Mouse (Mus musculus) limb, embryonic 11.5 days (tissue): ENCODE data around the gene Slc35c1. TPM values are rescaled to one million over a fixed set of nuclear protein-coding genes. Genes with fewer than 3 reads are reported as not detected.
"Not testable (repeated sequence)": the region's sequence is repeated elsewhere in the genome, so short reads cannot be mapped to it uniquely, and the experiment has no call there.

Experiments
- ATAC-seq: fragments of 200-750 bp; cut with Nextera tagmentation; 2 replicates; pipeline ENCODE4 v1.8.0; 2017; ENCODE audit warnings: low read depth; ENCODE audit not compliant: insufficient number of reproducible peaks, low FRiP score, low TSS enrichment
- DNase-seq: peaks from one replicate; pipeline ENCODE4 v3.0.0-alpha.2; 2015; ENCODE audit warnings: low spot score
- H3K27ac ChIP-seq: fragments of 300-500 bp; sonication (generic); replicated peaks from 2 replicates; pipeline ENCODE4 v1.5.1; 2014; ENCODE audit warnings: low read depth, mild to moderate bottlenecking, low read length
- H3K27me3 ChIP-seq: fragments of 300-500 bp; sonication (generic); 2 replicates; pipeline ENCODE4 v1.6.1; 2014; ENCODE audit warnings: mild to moderate bottlenecking, low read length, mixed read lengths; ENCODE audit not compliant: control insufficient read depth, insufficient read depth
- H3K36me3 ChIP-seq: fragments of 300-500 bp; sonication (generic); 2 replicates; pipeline ENCODE4 v1.6.1; 2014; ENCODE audit warnings: mild to moderate bottlenecking, low read length, moderate library complexity, mixed read lengths; ENCODE audit not compliant: control insufficient read depth, insufficient read depth
- H3K4me1 ChIP-seq: fragments of 300-500 bp; sonication (generic); 2 replicates; pipeline ENCODE4 v1.6.1; 2014; ENCODE audit warnings: low read length, mixed read lengths; ENCODE audit not compliant: control insufficient read depth, insufficient read depth
- H3K4me2 ChIP-seq: fragments of 300-500 bp; sonication (generic); 2 replicates; pipeline ENCODE4 v1.6.1; 2014; ENCODE audit warnings: low read depth, mild to moderate bottlenecking, moderate library complexity; ENCODE audit not compliant: severe bottlenecking
- H3K4me3 ChIP-seq: fragments of 300-500 bp; sonication (generic); 2 replicates; pipeline ENCODE4 v1.5.1; 2014; ENCODE audit warnings: low read depth, low read length
- H3K9ac ChIP-seq: fragments of 300-500 bp; sonication (generic); 2 replicates; pipeline ENCODE4 v1.6.1; 2014; ENCODE audit warnings: mild to moderate bottlenecking, low read length
- H3K9me3 ChIP-seq: fragments of 300-500 bp; sonication (generic); 2 replicates; pipeline ENCODE4 v1.6.1; 2016; ENCODE audit warnings: low read length; ENCODE audit not compliant: control insufficient read depth
- WGBS: fragments of 180-500 bp; shearing (Covaris S2); extraction: QIAGEN DNeasy Blood & Tissue Kit; methylation state at CpG from one replicate; pipeline ENCODE4 v1.1.7; 2014; 5-methylcytosine and 5-hydroxymethylcytosine counted together
- polyA plus RNA-seq: library from polyadenylated mRNA; unstranded; fragments of >200 nt; fragmentation: Nextera tagmentation; extraction: Ambion mirVana; gene quantifications from 2 replicates; pipeline ENCODE4 v1.2.1, GENCODE M21; 2014

The Slc35c1 gene
- polyA plus RNA-seq, 1 experiment from 2014 or later: 8.2 TPM

DNA sequence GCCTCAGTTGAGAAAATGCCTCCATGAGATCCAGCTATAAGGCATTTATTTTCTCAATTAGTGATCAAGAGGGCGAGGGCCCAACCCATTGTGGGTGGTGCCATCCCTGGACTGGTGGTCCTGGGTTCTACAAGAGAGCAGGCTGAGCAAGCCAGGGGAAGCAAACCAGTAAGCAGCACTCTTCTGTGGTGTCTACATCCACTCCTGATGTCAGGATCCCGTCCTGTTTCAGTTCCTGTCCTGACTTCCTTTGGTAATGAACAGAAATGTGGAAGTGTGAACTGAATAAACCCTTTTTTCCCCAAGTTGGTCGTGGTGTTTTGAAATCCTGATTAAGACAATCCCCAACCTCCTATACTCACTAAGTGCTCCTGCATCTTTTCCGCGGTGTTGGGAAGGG, 23.2 kb upstream of the Slc35c1 start:
- H3K27ac ChIP-seq: no peak overlapping the region
- no peak for DNase-seq

DNA sequence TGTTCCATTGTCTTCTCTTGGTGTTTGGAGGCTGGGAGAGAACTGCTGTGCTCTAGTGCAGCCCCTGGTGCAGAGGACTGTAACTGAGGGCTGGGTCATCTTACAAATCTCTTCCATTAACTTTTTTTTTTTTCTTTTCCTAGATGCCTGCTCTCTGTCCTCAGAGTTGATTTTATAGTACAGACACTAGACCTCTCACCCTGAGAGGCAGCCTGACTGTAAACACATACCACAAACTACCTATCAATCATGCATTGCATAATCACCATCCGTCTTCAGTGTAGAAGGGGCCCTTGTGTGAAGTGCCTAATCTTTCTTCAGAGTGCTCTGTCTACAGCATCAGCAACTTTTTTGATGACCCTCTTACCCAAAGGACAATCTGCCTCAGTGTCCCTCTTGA, 22.2 kb upstream of the Slc35c1 start:
- 0 out of 2 replicates have a peak, but pooled peaks cover 3% of the 10 kb centered on the region for H3K4me1 ChIP-seq
- H3K4me2 ChIP-seq: no peak overlapping the region
- 31% methylated on average over 1 of the region's 1 CpGs for WGBS
- no peaks in the 10 kb centered on the region for H3K9me3 ChIP-seq
- H3K36me3 ChIP-seq: no peaks in the 10 kb centered on the region
- DNase-seq: no peak
- H3K27ac ChIP-seq: no peak overlapping the region
- ATAC-seq: no peak
- no peak overlapping the region for H3K9ac ChIP-seq
- H3K4me3 ChIP-seq: no peak overlapping the region
- peaks cover 28% of the 10 kb centered on the region for H3K27me3 ChIP-seq

More for the DNA sequence above, 23.2 kb upstream of the Slc35c1 start:
- Histone ChIP-seq H3K9ac (no peak overlapping the region), H3K4me2 (no peak overlapping the region), H3K4me1 (0 out of 2 replicates have a peak, but pooled peaks cover 3% of the 10 kb centered on the region), H3K4me3 (no peak overlapping the region), H3K9me3 (no peaks in the 10 kb centered on the region), H3K27me3 (peaks cover 28% of the 10 kb centered on the region), H3K36me3 (no peaks in the 10 kb centered on the region)
- no peak for ATAC-seq
- WGBS: 45% methylated on average over 5 of the region's 5 CpGs

DNA sequence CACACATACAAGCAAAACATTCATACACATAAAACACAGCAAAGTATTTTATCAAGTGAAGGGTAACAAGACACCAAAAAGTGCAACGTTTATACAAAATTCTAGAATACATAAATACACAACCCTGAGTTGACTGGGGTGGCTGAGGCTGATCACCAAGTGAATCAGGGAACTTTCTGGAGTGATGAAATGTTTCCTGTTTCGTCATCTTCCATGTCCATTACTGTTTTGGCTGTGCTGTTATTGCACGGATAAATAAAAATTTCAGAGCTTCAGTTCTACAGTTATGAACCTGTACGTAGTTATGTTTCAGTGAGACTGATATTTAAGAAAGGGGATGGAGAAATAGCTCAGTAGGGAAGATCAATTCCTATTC, 18.0 kb upstream of the Slc35c1 start:
- H3K4me1 ChIP-seq: no peaks in the 10 kb centered on the region

DNA sequence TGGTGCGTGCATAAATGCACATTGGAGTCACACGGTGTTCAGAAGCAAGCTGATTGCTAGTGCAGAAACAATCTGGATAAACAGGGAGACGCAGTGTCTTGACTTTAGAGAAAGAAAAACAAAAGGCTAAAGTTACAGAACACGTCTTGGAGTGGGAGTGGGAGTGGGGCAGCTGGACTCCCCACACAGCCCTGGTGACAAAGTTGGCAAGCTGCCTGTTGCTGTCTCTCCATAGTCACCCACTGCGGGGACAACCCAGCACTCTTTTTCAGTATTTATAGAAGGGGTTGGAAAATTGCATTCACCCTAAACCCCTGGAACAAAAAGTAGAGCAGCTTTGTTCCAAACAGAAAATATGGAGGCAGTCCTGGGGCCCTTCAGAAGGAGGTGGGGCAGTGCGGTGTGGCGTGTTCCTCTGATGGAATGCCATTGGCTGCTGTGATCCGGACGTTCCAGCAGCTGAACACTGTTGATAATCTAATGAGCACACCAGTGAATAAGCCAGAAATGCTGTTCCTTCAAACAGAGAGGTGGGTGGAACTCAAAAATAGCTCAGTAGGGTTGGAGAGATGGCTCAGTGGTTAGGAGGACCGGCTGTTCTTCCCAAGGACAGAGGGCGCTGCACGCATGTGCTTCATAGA, 17.5 kb upstream of the Slc35c1 start:
- Histone ChIP-seq H3K9me3 (no peaks in the 10 kb centered on the region), H3K4me3 (no peak overlapping the region), H3K4me1 (no peaks in the 10 kb centered on the region), H3K27ac (no peak overlapping the region), H3K36me3 (no peaks in the 10 kb centered on the region), H3K9ac (no peak overlapping the region), H3K27me3 (no peaks in the 10 kb centered on the region), H3K4me2 (no peak overlapping the region)
- ATAC-seq (no peak), DNase-seq (no peak)
- WGBS: 88% methylated on average over 12 of the region's 12 CpGs

More for the DNA sequence above, 18.0 kb upstream of the Slc35c1 start:
- no peaks in the 10 kb centered on the region for H3K36me3 ChIP-seq
- H3K4me3 ChIP-seq: no peak overlapping the region
- DNase-seq (no peak), ATAC-seq (no peak)
- no peak overlapping the region for H3K4me2 ChIP-seq
- no peak overlapping the region for H3K27ac ChIP-seq
- peaks cover 2% of the 10 kb centered on the region; the same call in 1 of the 2 replicates for H3K27me3 ChIP-seq
- H3K9me3 ChIP-seq: no peaks in the 10 kb centered on the region
- WGBS: 91% methylated on average over 4 of the region's 4 CpGs
- H3K9ac ChIP-seq: no peak overlapping the region

DNA sequence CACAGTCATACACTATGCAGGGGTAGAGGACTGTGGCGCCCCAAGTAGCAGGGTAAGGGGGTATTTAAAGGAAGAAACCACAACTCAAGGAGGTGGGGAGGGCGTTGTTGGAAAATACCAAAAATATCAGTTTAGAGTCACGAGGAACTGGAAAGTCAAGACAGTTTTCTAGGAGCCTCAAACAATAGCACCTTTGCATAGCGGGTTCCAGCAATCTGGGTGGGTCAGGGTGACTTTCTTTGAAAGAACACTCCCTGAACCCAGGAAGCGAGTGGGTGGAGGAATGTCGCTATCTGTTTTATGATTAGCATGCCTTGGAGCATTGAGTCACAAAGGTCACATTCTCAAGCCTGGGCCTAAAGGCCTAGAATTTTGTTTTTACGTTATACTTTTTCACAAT, 16.2 kb upstream of the Slc35c1 start:
- not testable (repeated sequence) for H3K9ac ChIP-seq, H3K27me3 ChIP-seq, ATAC-seq, DNase-seq, H3K4me3 ChIP-seq, H3K4me1 ChIP-seq, H3K36me3 ChIP-seq, H3K27ac ChIP-seq, H3K4me2 ChIP-seq, H3K9me3 ChIP-seq
- WGBS: 88% methylated on average over 7 of the region's 7 CpGs

DNA sequence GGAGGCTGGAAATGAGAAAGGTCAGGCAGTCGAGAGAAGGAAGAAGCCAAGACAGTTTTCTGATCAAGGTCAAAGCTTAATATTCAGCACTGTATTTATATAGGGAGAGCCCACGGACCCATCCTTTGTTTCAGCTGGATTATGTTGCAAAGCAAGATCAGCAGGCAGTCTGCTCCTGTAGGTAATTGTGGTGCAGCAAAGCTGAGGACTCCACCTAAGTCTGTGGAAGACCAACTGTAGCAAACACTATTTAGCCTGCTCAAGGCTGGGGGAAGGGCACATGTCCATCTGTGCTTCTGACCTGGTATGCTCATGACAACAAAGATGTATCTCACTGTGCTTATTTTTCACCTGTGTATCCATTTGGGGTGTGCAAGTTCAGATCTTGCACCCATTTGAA, 15.4 kb upstream of the Slc35c1 start:
- ATAC-seq: no peak
- WGBS: 63% methylated on average over 2 of the region's 2 CpGs
- Histone ChIP-seq H3K4me1 (no peaks in the 10 kb centered on the region), H3K4me3 (no peak overlapping the region), H3K9ac (no peak overlapping the region), H3K27me3 (no peaks in the 10 kb centered on the region), H3K36me3 (no peaks in the 10 kb centered on the region), H3K9me3 (no peaks in the 10 kb centered on the region), H3K27ac (no peak overlapping the region), H3K4me2 (no peak overlapping the region)
- DNase-seq: no peak

DNA sequence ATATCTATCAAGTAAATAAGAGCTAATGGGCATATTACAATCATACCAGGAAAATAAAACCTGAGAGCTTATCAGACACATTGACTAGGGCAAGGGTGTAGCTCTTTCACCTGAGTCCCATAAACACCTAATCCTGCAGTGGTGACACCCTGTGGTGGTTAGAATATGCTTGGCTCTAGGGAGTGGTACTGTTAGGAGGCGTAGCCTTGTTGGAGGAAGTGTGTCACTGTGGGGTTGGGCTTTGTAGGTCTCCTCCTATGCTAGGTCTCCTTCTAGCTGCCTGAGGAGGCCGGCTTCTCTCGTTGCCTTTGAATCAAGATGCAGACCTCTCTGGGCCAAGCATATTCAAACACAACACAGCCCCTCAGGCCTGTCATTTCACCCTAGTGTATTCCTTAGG, 14.6 kb upstream of the Slc35c1 start:
- 78% methylated on average over 3 of the region's 3 CpGs for WGBS
- H3K9ac ChIP-seq: no peak overlapping the region
- H3K27ac ChIP-seq: no peak overlapping the region
- H3K4me3 ChIP-seq: no peak overlapping the region
- ATAC-seq (no peak), DNase-seq (no peak)
- no peaks in the 10 kb centered on the region for H3K9me3 ChIP-seq
- no peaks in the 10 kb centered on the region for H3K4me1 ChIP-seq
- H3K36me3 ChIP-seq: no peaks in the 10 kb centered on the region
- no peak overlapping the region for H3K4me2 ChIP-seq
- H3K27me3 ChIP-seq: no peaks in the 10 kb centered on the region

DNA sequence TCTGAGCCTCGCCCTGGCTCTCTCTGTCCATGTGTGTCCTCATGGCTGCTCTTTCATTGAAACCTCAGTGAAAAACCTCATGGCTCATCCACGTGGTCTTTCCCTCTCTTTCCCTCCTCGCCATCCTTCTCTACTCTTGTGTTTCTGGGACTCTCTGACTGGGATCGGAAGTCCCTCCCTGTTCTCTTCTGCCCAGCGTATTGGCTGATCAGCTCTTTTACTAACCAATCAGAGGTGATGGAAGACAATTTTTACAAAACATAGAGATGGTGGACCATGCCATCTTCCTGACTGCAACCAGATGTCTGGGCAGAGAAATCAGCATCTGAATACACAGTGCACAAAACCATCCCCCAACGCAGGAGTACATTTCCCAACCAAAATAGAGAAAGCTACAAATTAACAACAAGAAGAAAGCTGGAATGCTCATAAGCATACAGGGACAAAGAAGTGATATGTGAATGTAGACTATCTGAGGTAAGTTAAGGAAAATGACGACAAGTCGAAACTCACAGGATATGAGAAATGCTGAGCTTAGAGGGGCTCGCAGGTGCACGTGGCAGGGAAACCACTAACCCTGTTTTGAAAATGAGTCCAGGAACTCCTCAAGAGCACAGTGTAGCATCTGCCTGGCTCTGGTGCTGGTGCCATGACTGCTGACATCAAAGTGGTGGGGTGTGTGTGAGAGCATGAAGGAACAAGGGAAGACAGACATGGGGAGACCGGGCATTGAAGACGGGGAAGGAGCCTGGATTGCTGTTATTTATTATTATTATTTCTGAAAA, 11.7 kb upstream of the Slc35c1 start:
- DNase-seq (no peak), ATAC-seq (no peak)
- H3K4me3 ChIP-seq: no peak overlapping the region
- no peaks in the 10 kb centered on the region for H3K4me1 ChIP-seq
- no peaks in the 10 kb centered on the region for H3K36me3 ChIP-seq
- no peak overlapping the region for H3K4me2 ChIP-seq
- no peak overlapping the region for H3K27ac ChIP-seq
- 84% methylated on average over 12 of the region's 12 CpGs for WGBS
- H3K9ac ChIP-seq: no peak overlapping the region
- no peaks in the 10 kb centered on the region for H3K9me3 ChIP-seq
- H3K27me3 ChIP-seq: no peaks in the 10 kb centered on the region
